Mouse (Mus musculus): Measurements from ENCODE around the gene Tnfrsf22.
"Not testable (repeated sequence)": the region's sequence is repeated elsewhere in the genome, so short reads cannot be mapped to it uniquely, and the experiment has no call there.

Gene Tnfrsf22

GRCm38 (mm10) chr7:143649034-143649768 is at the start of gene Tnfrsf22:
TSS of gene Tnfrsf22 (minus strand) at chr7:143649661.
- peak; percentile 68 for DNase-seq (ENCODE audit: low spot score)

DNA sequence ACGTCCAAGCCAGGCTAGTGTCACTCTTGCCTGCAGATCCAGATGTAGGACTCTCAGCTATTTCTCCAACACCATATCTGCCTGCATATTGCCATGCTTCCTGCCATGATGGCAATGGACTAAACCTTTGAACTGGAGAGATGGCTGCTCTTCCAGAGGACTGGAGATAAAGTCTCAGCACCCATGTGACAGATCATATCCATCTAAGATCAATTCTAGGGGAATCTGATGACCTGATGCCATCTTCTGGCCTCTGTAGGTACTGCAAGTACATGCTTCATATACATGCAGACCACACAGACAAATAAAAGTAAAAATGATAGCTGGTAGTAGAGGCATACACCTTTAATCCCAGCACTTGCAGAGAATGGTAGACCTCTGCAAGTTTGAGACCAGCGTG is 46.7 kb upstream of the Tnfrsf22 start:
- DNase-seq (ENCODE audit: low spot score) = no peak

DNA sequence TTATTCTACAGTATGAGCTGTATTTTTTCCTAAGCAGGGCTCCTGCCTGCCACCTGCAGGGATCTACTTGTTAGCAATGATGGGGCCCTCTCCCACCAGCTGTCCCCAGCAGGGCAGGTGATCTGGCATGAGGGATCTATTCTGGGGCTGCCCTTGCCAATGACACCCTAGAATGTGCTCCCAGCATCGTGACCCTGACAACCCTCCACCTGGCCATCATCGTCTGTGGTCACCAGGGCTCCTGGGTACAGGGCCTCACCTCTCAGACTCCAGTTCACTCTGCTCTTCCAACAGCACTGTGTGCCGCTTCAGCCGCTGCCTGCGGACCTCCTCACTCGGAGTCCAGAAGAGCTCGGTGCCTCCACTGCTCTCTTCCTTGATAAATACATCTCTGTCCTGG is 45.1 kb upstream of the Tnfrsf22 start:
- no peak for DNase-seq (ENCODE audit: low spot score)

DNA sequence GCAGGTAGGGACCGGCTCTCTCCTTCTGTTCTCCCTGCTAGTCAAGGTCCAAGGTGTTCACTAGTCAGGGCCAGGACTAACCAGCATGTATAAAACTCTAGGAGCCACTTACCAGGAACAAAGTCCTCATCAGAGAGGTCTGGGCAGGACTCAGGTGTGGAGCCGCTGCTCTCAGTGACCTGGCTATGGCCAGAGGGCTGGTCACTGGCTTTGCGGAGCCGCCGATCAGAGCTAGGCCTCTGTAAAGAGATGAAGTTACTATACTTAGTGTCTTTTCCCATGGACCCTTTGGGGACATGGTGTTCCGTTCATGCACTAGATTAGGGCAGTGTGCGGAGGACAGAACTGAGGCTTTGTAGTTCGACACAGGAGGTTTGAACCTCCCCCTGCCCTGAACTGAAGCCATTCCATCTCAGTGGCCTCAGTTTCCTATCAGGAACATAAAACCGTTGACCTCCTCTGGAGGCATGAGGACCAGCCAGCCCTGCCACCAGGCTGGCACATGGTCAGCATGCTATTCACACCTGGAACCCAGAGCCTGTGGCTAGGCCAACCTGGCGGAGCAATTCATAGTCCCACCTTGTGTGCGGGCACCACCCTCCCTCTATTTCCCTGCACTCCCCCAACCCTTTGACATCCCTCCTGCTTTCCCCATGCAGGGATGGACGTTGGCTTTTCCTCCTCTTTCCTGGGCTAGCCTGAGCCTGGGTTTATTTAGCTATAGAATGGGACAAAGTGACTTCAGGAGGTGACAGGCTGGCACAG is 43.5 kb upstream of the Tnfrsf22 start:
- DNase-seq (ENCODE audit: low spot score) = no peak

DNA sequence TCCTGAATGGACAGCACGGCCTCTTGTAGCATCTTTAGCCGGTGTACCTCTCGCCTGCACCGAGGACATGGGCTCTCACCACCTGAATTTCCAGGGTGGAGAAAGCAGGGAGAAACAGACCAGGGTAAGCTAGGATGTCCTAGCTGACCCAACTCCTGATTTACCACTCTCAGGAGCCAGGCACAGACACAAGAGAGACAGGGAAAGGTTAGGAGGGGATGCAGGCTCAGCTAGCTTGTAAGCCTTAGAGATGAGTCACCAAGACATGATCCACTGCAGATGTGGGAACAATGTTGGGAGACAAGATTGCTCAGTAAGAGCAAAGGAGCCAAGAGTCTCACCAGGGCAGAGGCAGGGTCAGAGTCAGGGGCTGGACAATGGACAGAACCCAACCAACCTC is 42.4 kb upstream of the Tnfrsf22 start:
- no peak for DNase-seq (ENCODE audit: low spot score)

- no peak for DNase-seq (ENCODE audit: low spot score)
These were observed 41.7 kb upstream of the Tnfrsf22 start for GRCm38 (mm10) chr7:143691181-143691580.

DNA sequence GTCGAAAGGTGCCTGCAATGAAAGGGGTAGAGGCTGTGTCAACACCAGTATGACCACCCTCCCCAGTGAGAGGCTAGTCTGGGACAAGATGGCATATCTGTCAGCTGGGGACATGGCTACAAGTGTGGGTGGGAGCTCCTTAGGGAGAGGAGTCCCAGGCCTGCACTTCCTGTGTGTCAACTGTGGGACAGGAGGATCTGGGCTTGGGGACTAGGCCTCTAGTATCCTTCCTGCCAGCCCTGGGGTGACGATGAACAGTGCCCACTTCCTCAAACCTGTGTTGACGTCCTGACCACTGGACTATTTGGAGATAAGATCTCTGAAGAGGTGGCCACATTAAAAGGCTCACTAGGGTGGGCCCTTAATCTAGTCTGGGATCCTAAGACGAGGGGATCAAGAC is 40.5 kb upstream of the Tnfrsf22 start:
- no peak for DNase-seq (ENCODE audit: low spot score)

DNA sequence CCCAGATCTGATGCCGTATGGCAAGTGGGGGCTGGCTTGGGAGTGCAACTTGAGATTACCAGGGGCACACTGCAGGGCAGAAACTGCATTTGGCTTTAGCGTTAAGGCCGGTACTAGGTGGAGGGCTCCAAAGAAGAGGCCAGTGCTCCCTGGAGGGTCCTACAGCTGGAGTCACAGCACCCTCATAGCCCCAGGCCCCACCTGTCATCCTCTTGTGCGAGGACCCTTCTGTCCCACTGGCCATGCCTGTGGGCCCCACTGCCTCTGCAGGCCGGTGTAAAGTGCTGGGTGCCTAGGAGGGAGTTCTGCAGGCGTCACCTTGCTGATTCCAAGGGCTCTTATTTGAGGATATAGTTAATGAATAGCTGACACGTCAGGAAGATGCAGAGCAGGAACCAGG is 40.0 kb upstream of the Tnfrsf22 start:
- no peak for DNase-seq (ENCODE audit: low spot score)

DNA sequence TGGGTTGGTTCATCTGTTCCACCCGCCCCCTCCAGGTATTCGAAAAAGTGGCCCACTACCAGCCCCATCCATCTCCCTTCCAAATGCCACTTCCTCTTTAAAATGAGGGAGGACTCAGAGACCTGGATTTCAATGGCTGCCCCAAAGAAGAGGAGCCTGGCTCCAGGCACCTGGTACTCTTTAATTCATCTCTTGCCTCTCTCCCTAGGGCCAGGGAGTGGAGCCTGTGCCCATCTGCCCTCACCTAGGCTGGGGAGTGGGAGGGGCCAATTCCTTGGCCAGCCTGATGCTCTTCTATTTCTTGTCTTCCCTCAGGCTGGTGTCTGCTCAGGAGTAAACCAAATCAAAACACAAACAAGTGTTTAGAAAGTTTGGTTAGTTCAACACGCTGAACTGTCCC is 37.2 kb upstream of the Tnfrsf22 start:
- DNase-seq (ENCODE audit: low spot score) = not testable (repeated sequence)

- DNase-seq (ENCODE audit: low spot score) = not testable (repeated sequence)
These were observed 36.7 kb upstream of the Tnfrsf22 start for GRCm38 (mm10) chr7:143686191-143686590.

GRCm38 (mm10) chr7:143685359-143686067 is 36.1 kb upstream of the Tnfrsf22 start, which contains the start of gene Tnfrsf23:
TSS of gene Tnfrsf23 (minus strand) at chr7:143685872.
- DNase-seq (ENCODE audit: low spot score) = peak; percentile 68

- DNase-seq (ENCODE audit: low spot score) = not testable (repeated sequence)
These were observed 35.1 kb upstream of the Tnfrsf22 start for GRCm38 (mm10) chr7:143684569-143684968.

DNA sequence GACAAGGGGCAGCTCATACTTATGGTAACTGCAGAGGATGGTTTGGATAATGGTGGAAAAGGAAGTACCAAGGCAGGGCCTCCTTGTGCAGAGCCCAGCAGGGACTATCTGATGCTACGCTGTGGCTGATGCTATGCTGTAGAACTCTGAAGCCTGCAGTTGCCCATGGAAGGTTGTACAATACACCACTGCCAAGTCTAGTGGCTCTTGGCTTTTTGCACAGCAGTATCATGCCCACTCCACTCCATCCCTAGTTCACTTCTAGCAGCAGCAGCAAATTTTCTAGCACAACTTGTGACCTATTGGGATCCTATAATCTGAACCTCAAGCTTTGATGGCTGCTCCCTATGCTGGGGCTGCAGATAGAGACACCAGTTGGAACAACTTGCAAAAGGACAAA is 32.1 kb upstream of the Tnfrsf22 start:
- DNase-seq (ENCODE audit: low spot score) = no peak

DNA sequence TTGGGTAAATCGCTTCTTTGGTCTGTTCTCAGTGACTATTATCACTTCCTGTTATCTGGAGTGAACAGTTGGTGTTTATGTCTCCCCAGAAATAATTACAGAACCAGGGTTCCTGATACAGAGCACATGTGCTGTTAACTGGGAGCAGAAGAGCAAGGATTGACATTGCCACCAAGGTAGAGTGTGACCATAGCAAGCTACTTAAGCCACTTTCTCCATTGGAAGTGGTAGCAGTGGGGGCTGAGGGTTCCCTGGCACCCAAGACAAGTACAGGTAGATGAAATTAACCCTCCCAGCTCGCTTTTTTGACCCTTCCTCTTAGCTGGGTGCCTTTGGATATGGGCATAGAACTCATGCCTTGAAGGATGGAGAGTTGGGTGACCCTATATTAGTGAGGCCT is 31.4 kb upstream of the Tnfrsf22 start:
- not testable (repeated sequence) for DNase-seq (ENCODE audit: low spot score)

- not testable (repeated sequence) for DNase-seq (ENCODE audit: low spot score)
These were observed 30.2 kb upstream of the Tnfrsf22 start for GRCm38 (mm10) chr7:143679650-143680049.

DNA sequence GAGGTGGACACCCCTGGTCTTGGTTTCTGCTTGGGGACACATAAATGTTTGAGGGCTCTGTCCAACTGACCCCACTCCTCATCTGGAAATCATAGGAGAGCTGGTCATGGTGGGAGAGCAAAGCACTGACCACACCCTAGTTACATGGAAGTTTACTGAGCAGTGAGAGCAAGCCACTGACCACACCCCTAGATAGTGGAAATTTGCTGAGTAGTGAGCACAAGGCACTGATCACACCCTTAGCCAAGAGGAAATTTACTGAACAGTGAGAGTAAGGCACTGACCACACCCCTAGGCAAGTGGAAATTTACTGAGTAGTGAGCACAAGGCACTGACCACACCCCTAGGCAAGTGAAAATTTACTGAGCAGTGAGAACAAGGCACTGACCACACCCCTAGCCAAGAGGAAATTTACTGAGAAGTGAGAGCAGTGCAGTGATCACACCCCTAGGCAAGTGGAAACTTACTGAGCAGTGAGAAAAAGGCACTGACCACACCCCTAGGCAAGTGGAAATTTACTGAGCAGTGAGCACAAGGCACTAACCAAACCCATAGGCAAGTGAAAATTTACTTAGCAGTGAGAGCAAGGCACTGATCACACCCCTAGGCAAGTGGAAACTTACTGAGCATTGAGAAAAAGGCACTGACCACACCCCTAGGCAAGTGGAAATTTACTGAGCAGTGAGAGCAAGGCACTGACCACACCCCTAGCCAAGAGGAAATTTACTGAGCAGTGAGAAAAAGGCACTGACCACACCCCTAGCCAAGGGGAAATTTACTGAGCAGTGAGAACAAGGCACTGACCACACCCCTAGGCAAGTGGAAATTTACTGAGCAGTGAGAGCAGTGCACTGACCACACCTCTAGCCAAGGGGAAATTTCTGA is 17.2 kb upstream of the Tnfrsf22 start:
- DNase-seq (ENCODE audit: low spot score) = no peak

- DNase-seq (ENCODE audit: low spot score) = no peak
These were observed 14.0 kb upstream of the Tnfrsf22 start for GRCm38 (mm10) chr7:143663470-143663869.

DNA sequence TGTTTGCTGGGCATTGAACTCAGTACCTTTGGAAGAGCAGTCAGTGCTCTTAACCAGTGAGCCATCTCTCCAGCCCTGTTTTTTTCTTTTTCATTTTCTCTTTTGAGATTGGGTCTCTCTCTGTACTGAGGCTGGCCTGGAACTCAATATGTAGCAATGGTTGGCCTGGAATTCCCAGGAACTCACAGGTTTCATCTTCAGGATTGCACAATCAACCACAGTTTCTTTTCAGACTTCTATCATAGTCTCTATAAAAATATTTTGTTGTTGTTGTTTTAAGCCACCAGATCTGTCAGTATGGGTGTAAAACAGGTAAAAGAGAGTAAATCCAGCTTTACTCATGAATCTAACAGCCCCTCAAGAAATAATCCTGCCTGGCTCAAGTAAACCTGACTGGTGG is 11.3 kb upstream of the Tnfrsf22 start:
- DNase-seq (ENCODE audit: low spot score) = no peak

DNA sequence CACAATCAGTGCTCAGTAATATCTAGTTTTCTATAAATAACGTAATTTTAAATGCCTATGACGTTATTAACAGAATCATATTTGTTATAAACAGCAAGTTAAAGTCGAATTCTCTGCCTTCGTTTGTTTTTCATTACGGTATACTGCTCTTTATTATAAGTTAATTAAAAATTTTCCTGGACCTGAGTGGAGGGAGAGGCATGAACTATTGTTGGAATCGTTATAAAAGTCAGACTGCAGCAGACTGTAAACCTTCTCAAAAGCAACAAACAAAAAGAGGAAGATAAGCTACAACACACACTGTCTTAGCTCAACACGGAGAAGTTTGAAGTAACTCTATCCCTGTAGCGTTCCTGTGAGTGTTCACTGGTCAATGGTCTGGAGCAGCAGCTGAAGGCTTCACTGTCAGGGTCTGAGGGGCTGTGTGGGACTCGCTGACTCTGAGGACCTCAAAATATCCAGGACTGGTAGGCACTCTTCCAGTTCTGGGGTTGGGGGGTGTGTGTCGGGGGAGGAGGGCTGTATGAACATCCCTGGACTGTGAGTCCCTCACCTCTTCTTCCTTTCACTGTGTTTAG is 397 bp upstream of the Tnfrsf22 start:
- not testable (repeated sequence) for DNase-seq (ENCODE audit: low spot score)

DNA sequence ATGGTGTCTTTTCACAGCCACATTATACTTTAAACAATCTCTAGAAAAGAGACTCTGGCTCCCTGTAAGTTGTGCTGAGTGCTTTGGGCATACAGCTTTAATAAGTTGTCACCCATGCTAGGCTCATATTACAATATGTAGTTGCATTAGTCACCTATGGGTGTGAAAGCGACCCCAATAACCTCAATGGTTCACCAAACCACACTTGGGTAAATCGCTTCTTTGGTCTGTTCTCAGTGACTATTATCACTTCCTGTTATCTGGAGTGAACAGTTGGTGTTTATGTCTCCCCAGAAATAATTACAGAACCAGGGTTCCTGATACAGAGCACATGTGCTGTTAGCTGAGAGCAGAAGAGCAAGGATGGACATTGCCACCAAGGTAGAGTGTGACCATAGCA is 5.5 kb downstream of the Tnfrsf22 start:
- DNase-seq (ENCODE audit: low spot score) = not testable (repeated sequence)

DNA sequence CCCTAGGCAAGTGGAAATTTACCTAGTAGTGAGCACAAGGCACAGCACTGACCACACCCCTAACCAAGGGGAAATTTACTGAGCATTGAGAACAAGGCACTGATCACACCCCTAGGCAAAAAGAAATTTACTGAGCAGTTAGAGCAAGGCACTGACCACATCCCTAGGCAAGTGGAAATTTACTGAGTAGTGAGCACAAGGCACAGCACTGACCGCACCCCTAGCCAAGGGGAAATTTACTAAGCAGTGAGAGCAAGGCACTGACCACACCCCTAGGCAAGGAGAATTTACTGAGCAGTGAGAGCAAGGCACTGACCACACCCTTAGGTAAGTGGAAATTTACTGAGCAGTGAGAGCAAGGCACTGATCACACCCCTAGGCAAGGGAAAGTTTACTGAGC is 12.8 kb downstream of the Tnfrsf22 start:
- no peak for DNase-seq (ENCODE audit: low spot score)
